Mouse (Mus musculus): ENCODE measurements at regions not wholly inside any gene's neighbourhood (a gene's known extent, or its start where the extent isn't known, plus 50 kb on each side); places are given as distances from the start of the nearest gene placed in this dataset.

DNA sequence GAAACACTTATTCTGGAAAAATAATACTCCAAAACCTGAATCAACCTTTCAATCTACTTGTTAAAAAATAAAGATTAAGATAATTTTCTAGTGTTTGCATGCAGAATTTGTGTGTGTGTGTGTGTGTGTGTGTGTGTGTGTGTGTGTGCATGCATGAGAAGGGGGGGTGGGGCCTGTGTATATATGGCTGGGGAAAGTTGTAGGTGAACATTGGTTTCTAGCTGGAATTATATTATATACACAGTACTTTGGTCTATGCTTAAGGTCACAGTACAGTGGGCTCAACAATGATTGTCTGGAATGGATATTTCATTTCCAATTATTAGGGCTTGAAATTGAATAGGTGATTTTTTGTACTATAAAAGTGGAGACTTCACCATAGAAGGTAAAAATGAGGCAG is 467.3 kb upstream of the Sel1l start:
- TF ChIP-seq CTCF (IDR thresholded peaks at IDR 0.05; ENCODE audit: extremely low read depth, insufficient read length, insufficient replicate concordance, low read depth, low read length) (no peak), POLR2A (IDR thresholded peaks at IDR 0.05; ENCODE audit: low read depth, low read length) (no peak)
